Mouse (Mus musculus) MEL (cell line): ENCODE measurements around the gene Pi4kb. TPM values are rescaled to one million over a fixed set of nuclear protein-coding genes. Genes with fewer than 3 reads are reported as not detected.

Experiments
- DNase-seq: peaks from one replicate; pipeline ENCODE4 v3.0.0; 2011; ENCODE audit warnings: low read depth, low spot score
- H3K27ac ChIP-seq: 2 replicates; pipeline ENCODE4 v1.5.1; 2012; ENCODE audit warnings: low read depth, mild to moderate bottlenecking, control low read depth, low read length, moderate library complexity; ENCODE audit not compliant: control insufficient read depth
- H3K27me3 ChIP-seq, 2 experiments: fragments of 150-350 bp in 1 of 2; sonication (generic) in 1 of 2; 2 replicates each; pipeline ENCODE4 v1.6.1; 2012; ENCODE audit warnings: low read length in 2 of 2, mild to moderate bottlenecking in 2 of 2, improper control_type of control experiment in 1 of 2, moderate library complexity in 1 of 2; ENCODE audit not compliant: insufficient read depth in 2 of 2, control insufficient read depth in 1 of 2
- H3K36me3 ChIP-seq, 2 experiments: 2 replicates each; pipeline ENCODE4 v1.6.1; 2012 to 2014; ENCODE audit warnings: low read length in 2 of 2, improper control_type of control experiment in 1 of 2, inconsistent platforms in 1 of 2, mild to moderate bottlenecking in 1 of 2; ENCODE audit not compliant: insufficient read depth in 2 of 2, control insufficient read depth in 1 of 2
- H3K4me1 ChIP-seq, 2 experiments: fragments of 150-350 bp in 1 of 2; sonication (generic) in 1 of 2; 2 replicates each; pipeline ENCODE4 v1.6.1; 2012; ENCODE audit warnings: low read length in 2 of 2, improper control_type of control experiment in 1 of 2, mild to moderate bottlenecking in 1 of 2; ENCODE audit not compliant: insufficient read depth in 2 of 2, control insufficient read depth in 1 of 2
- H3K4me3 ChIP-seq, 2 experiments: fragments of 150-350 bp in 1 of 2; sonication (generic) in 1 of 2; 2 replicates each; pipeline ENCODE4 v1.5.1; 2012; ENCODE audit warnings: low read depth in 2 of 2, low read length in 2 of 2, mild to moderate bottlenecking in 2 of 2, moderate library complexity in 2 of 2, control low read depth in 1 of 2, improper control_type of control experiment in 1 of 2; ENCODE audit not compliant: control insufficient read depth in 1 of 2, insufficient read depth in 1 of 2
- H3K79me2 ChIP-seq: 2 replicates; pipeline ENCODE4 v1.6.1; 2012; ENCODE audit warnings: mild to moderate bottlenecking, low read length, moderate library complexity; ENCODE audit not compliant: control insufficient read depth, poor library complexity, insufficient read depth
- H3K9ac ChIP-seq: 2 replicates; pipeline ENCODE4 v1.6.1; 2012; ENCODE audit warnings: low read depth, mild to moderate bottlenecking, control low read depth, low read length, moderate library complexity; ENCODE audit not compliant: control insufficient read depth, poor library complexity, severe bottlenecking
- H3K9me3 ChIP-seq: fragments of 150-350 bp; sonication (generic); replicated peaks from 2 replicates; pipeline ENCODE4 v1.6.1; 2012; ENCODE audit warnings: mild to moderate bottlenecking, low read length, improper control_type of control experiment, moderate library complexity; ENCODE audit not compliant: insufficient read depth
- CHD1 ChIP-seq: IDR thresholded peaks from 2 replicates; pipeline ENCODE4 v1.6.1; 2012; ENCODE audit warnings: low read depth, mild to moderate bottlenecking, inconsistent platforms, low read length, improper control_type of control experiment
- CTCF ChIP-seq, 3 experiments: IDR thresholded peaks in 2 of 3; conservative IDR thresholded peaks in 1 of 3; 2 replicates each; pipeline ENCODE4 v1.5.1; 2011 to 2012; ENCODE audit warnings: low read length in 3 of 3, low read depth in 2 of 3, mild to moderate bottlenecking in 2 of 3, improper control_type of control experiment in 1 of 3, inconsistent platforms in 1 of 3, mixed read lengths in 1 of 3, moderate library complexity in 1 of 3; ENCODE audit not compliant: control insufficient read depth in 1 of 3, insufficient read depth in 1 of 3, poor library complexity in 1 of 3, severe bottlenecking in 1 of 3
- E2F4 ChIP-seq: IDR thresholded peaks from 2 replicates; pipeline ENCODE4 v1.6.1; 2011; ENCODE audit warnings: low read depth, low read length, improper control_type of control experiment, borderline replicate concordance
- ELF1 ChIP-seq: IDR thresholded peaks from 2 replicates; pipeline ENCODE4 v1.6.1; 2014; ENCODE audit warnings: low read depth, mild to moderate bottlenecking, inconsistent platforms, low read length, improper control_type of control experiment, moderate library complexity
- EP300 ChIP-seq, 2 experiments: IDR thresholded peaks; 2 replicates each; pipeline ENCODE4 v1.6.1; 2011; ENCODE audit warnings: improper control_type of control experiment in 2 of 2, low read length in 2 of 2, low read depth in 1 of 2, mild to moderate bottlenecking in 1 of 2
- ETS1 ChIP-seq: IDR thresholded peaks from 2 replicates; pipeline ENCODE4 v1.6.1; 2012; ENCODE audit warnings: low read depth, mild to moderate bottlenecking, inconsistent platforms, low read length, improper control_type of control experiment, moderate library complexity
- GATA1 ChIP-seq: IDR thresholded peaks from 2 replicates; pipeline ENCODE4 v1.6.1; 2011; ENCODE audit warnings: low read depth, low read length, improper control_type of control experiment
- MAX ChIP-seq: IDR thresholded peaks from 2 replicates; pipeline ENCODE4 v1.6.1; 2011; ENCODE audit warnings: low read length, improper control_type of control experiment
- MEF2A ChIP-seq: IDR thresholded peaks from 2 replicates; pipeline ENCODE4 v1.6.1; 2014; ENCODE audit warnings: low read depth, mild to moderate bottlenecking, inconsistent platforms, low read length, improper control_type of control experiment; ENCODE audit not compliant: poor library complexity, insufficient replicate concordance, severe bottlenecking; ENCODE audit errors: extremely low read depth
- NELFE ChIP-seq: IDR thresholded peaks from 2 replicates; pipeline ENCODE4 v1.6.1; 2011; ENCODE audit warnings: low read depth, low read length, improper control_type of control experiment
- NRF1 ChIP-seq: IDR thresholded peaks from 2 replicates; pipeline ENCODE4 v1.6.1; 2014; ENCODE audit warnings: low read depth, mild to moderate bottlenecking, inconsistent platforms, low read length, improper control_type of control experiment, moderate library complexity; ENCODE audit not compliant: poor library complexity, insufficient read depth, severe bottlenecking
- POLR2A ChIP-seq, 2 experiments: IDR thresholded peaks; 2 replicates each; pipeline ENCODE4 v1.6.1; 2011 to 2012; ENCODE audit warnings: low read length in 2 of 2, mild to moderate bottlenecking in 2 of 2, control low read depth in 1 of 2, improper control_type of control experiment in 1 of 2, low read depth in 1 of 2, moderate library complexity in 1 of 2; ENCODE audit not compliant: control insufficient read depth in 1 of 2, insufficient read depth in 1 of 2, poor library complexity in 1 of 2
- POLR2AphosphoS2 ChIP-seq: IDR thresholded peaks from 2 replicates; pipeline ENCODE4 v1.6.1; 2011; ENCODE audit warnings: low read length, improper control_type of control experiment
- RCOR1 ChIP-seq: IDR thresholded peaks from 2 replicates; pipeline ENCODE4 v1.6.1; 2012; ENCODE audit warnings: low read depth, mild to moderate bottlenecking, inconsistent platforms, low read length, improper control_type of control experiment
- SIN3A ChIP-seq: IDR thresholded peaks from 2 replicates; pipeline ENCODE4 v1.6.1; 2012; ENCODE audit warnings: low read length, improper control_type of control experiment, inconsistent platforms
- SMC3 ChIP-seq: IDR thresholded peaks from 2 replicates; pipeline ENCODE4 v1.6.1; 2011; ENCODE audit warnings: low read depth, low read length, improper control_type of control experiment
- TBP ChIP-seq: IDR thresholded peaks from 2 replicates; pipeline ENCODE4 v1.8.0; 2011; ENCODE audit warnings: low read depth, low read length, improper control_type of control experiment
- TCF12 ChIP-seq: IDR thresholded peaks from 2 replicates; pipeline ENCODE4 v1.6.1; 2014; ENCODE audit warnings: low read depth, mild to moderate bottlenecking, inconsistent platforms, low read length, improper control_type of control experiment, moderate library complexity
- UBTF ChIP-seq: IDR thresholded peaks from 2 replicates; pipeline ENCODE4 v1.6.1; 2012; ENCODE audit warnings: low read depth, mild to moderate bottlenecking, inconsistent platforms, low read length, improper control_type of control experiment, moderate library complexity, borderline replicate concordance; ENCODE audit not compliant: insufficient read depth
- USF1 ChIP-seq: IDR thresholded peaks from 2 replicates; pipeline ENCODE4 v1.6.1; 2014; ENCODE audit warnings: low read depth, mild to moderate bottlenecking, inconsistent platforms, low read length, improper control_type of control experiment, moderate library complexity
- USF2 ChIP-seq, 2 experiments: IDR thresholded peaks; 2 replicates each; pipeline ENCODE4 v1.6.1; 2011 to 2012; ENCODE audit warnings: improper control_type of control experiment in 2 of 2, low read length in 2 of 2, borderline replicate concordance in 1 of 2, inconsistent platforms in 1 of 2, low read depth in 1 of 2, mild to moderate bottlenecking in 1 of 2; ENCODE audit not compliant: insufficient read depth in 1 of 2
- ZC3H11A ChIP-seq: IDR thresholded peaks from 2 replicates; pipeline ENCODE4 v1.6.1; 2012; ENCODE audit warnings: low read depth, mild to moderate bottlenecking, inconsistent platforms, low read length, improper control_type of control experiment
- ZMIZ1 ChIP-seq: IDR thresholded peaks from 2 replicates; pipeline ENCODE4 v1.6.1; 2012; ENCODE audit warnings: low read depth, mild to moderate bottlenecking, inconsistent platforms, low read length, improper control_type of control experiment, moderate library complexity
- ZNF384 ChIP-seq: IDR thresholded peaks from 2 replicates; pipeline ENCODE4 v1.6.1; 2012; ENCODE audit warnings: low read depth, mild to moderate bottlenecking, inconsistent platforms, low read length, improper control_type of control experiment
- polyA plus RNA-seq, 2 experiments: library from polyadenylated mRNA; stranded (reverse) in 1 of 2; unstranded in 1 of 2; fragments of >175 nt in 1 of 2; fragments of >200 nt in 1 of 2; gene quantifications; 2 replicates each; pipeline versions ENCODE4 v1.2.1 to v1.2.4; 2012; ENCODE audit warnings: low replicate concordance in 2 of 2, low read depth in 1 of 2; ENCODE audit not compliant: insufficient read length in 2 of 2, insufficient read depth in 1 of 2, missing spikeins in 1 of 2
- total RNA-seq: library from RNA; depleted of rRNA; stranded (reverse); fragments of 300-350 nt; gene quantifications from 2 replicates; pipeline ENCODE4 v1.2.3, GENCODE M21; 2012

Gene Pi4kb
- total and polyA plus RNA-seq, 3 experiments = 45.0 to 56.7 TPM; not detected in 1

GRCm38 (mm10) chr3:94960322-94960721, 14.2 kb upstream of the Pi4kb start:
- H3K36me3 ChIP-seq = peaks cover 0 to 5% of the 10 kb centered on the region in 2 experiments; a peak in 2 of 4 replicates
- H3K27me3 ChIP-seq = no peaks in the 10 kb centered on the region

GRCm38 (mm10) chr3:94964989-94965388, 9.5 kb upstream of the Pi4kb start:
- no peak overlapping the region for H3K27ac ChIP-seq

More at GRCm38 (mm10) chr3:94960322-94960721, 14.2 kb upstream of the Pi4kb start:
- TF ChIP-seq POLR2A (IDR thresholded peaks at IDR 0.05; ENCODE audit: control insufficient read depth in 1 of 2, insufficient read depth in 1 of 2, low read depth in 1 of 2, low read length in 2 of 2, poor library complexity in 1 of 2) (no peak), USF2 (IDR thresholded peaks at IDR 0.05; ENCODE audit: borderline replicate concordance in 1 of 2, insufficient read depth in 1 of 2, low read depth in 1 of 2, low read length in 2 of 2) (0 out of 4 replicates have a peak, but pooled peaks of 1 of the 2 experiments have one; percentile 12)
- Histone ChIP-seq H3K27ac (no peak overlapping the region), H3K4me3 (no peak overlapping the region), H3K4me1 (peaks cover 0 to under 1% of the 10 kb centered on the region in 2 experiments; a peak in 1 of 4 replicates), H3K9ac (no peak overlapping the region), H3K79me2 (no peaks in the 10 kb centered on the region), H3K9me3 (no peaks in the 10 kb centered on the region)
- DNase-seq = no peak

DNA sequence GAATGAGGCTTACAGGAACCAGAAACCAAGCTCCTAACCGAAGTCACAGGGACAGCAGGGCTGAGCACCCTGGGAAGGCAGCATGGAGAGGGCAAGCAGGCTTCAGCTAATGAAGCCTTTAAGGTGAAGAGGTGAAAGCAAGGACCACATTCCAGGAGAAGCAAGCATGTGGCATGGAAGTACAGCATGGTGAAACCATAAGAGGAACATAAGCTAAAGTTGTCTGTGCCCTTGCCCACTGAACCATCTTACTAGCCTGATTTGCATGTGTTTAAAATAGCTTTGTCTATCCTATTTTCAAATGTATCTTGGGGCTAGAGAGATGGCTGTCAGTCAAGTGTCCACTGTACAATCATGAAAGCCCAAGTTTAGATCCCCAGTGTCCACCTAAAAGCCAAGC, 8.7 kb upstream of the Pi4kb start:
- Histone ChIP-seq H3K9me3 (no peaks in the 10 kb centered on the region), H3K9ac (no peak overlapping the region), H3K79me2 (no peaks in the 10 kb centered on the region), H3K27ac (no peak overlapping the region), H3K27me3 (no peaks in the 10 kb centered on the region), H3K4me1 (no peaks in the 10 kb centered on the region), H3K4me3 (no peak overlapping the region), H3K36me3 (no peaks in the 10 kb centered on the region; a peak in 1 of 4 replicates)
- TF ChIP-seq ZC3H11A = no peak
- TF ChIP-seq USF1 = no peak
- TF ChIP-seq EP300 (IDR thresholded peaks at IDR 0.05; ENCODE audit: low read depth in 1 of 2, low read length in 2 of 2) = no peak
- TF ChIP-seq CTCF (IDR thresholded peaks at IDR 0.05 in 2 of 3, conservative IDR thresholded peaks at IDR 0.05 in 1 of 3; ENCODE audit: control insufficient read depth in 1 of 3, insufficient read depth in 1 of 3, low read depth in 2 of 3, low read length in 3 of 3, poor library complexity in 1 of 3, severe bottlenecking in 1 of 3) = no peak
- TF ChIP-seq SIN3A = no peak
- TF ChIP-seq SMC3 = no peak
- TF ChIP-seq NRF1 = no peak
- TF ChIP-seq MAX = no peak
- TF ChIP-seq CHD1 = no peak
- TF ChIP-seq POLR2AphosphoS2 = no peak
- no peak for TF ChIP-seq E2F4
- TF ChIP-seq UBTF = no peak
- TF ChIP-seq MEF2A = no peak
- TF ChIP-seq ETS1 = no peak
- TF ChIP-seq ZNF384 = no peak
- no peak for TF ChIP-seq NELFE
- TF ChIP-seq RCOR1 = no peak
- TF ChIP-seq GATA1 = no peak
- DNase-seq = no peak

More at GRCm38 (mm10) chr3:94964989-94965388, 9.5 kb upstream of the Pi4kb start:
- no peak overlapping the region for H3K4me3 ChIP-seq
- H3K27me3 ChIP-seq = no peaks in the 10 kb centered on the region
- no peak for TF ChIP-seq ZMIZ1
- TF ChIP-seq MAX = no peak
- no peak for TF ChIP-seq ELF1
- no peak for TF ChIP-seq TBP
- no peak for TF ChIP-seq ZC3H11A
- no peak for TF ChIP-seq UBTF
- no peak for TF ChIP-seq TCF12
- TF ChIP-seq, all 39 proteins: peak for 0
- Histone ChIP-seq H3K79me2 (no peaks in the 10 kb centered on the region), H3K36me3 (no peaks in the 10 kb centered on the region; a peak in 1 of 4 replicates), H3K4me1 (no peaks in the 10 kb centered on the region), H3K9ac (no peak overlapping the region), H3K9me3 (no peaks in the 10 kb centered on the region)
- DNase-seq = no peak
